Mouse (Mus musculus) forebrain, embryonic 12.5 days (tissue): ENCODE results near the gene Drc3. TPM values are rescaled to one million over a fixed set of nuclear protein-coding genes. Genes with fewer than 3 reads are reported as not detected.

Source experiments
- ATAC-seq: fragments of 200-750 bp; cut with Nextera tagmentation; 2 replicates; pipeline ENCODE4 v1.8.0; 2017; ENCODE audit warnings: moderate TSS enrichment; ENCODE audit not compliant: low FRiP score
- H3K27ac ChIP-seq: fragments of 300-500 bp; sonication (generic); 2 replicates; pipeline ENCODE4 v1.5.1; 2016; ENCODE audit warnings: mild to moderate bottlenecking
- H3K27me3 ChIP-seq: fragments of 300-500 bp; sonication (generic); 2 replicates; pipeline ENCODE4 v1.6.1; 2016; ENCODE audit warnings: mild to moderate bottlenecking
- H3K36me3 ChIP-seq: fragments of 300-500 bp; sonication (generic); replicated peaks from 2 replicates; pipeline ENCODE4 v1.6.1; 2016; ENCODE audit warnings: mild to moderate bottlenecking
- H3K4me1 ChIP-seq: fragments of 300-500 bp; sonication (generic); 2 replicates; pipeline ENCODE4 v1.6.1; 2016
- H3K4me2 ChIP-seq: fragments of 300-500 bp; sonication (generic); 2 replicates; pipeline ENCODE4 v1.6.1; 2016; ENCODE audit warnings: mild to moderate bottlenecking, moderate library complexity
- H3K4me3 ChIP-seq: fragments of 300-500 bp; sonication (generic); replicated peaks from 2 replicates; pipeline ENCODE4 v1.5.1; 2016; ENCODE audit warnings: mild to moderate bottlenecking
- H3K9ac ChIP-seq: fragments of 300-500 bp; sonication (generic); 2 replicates; pipeline ENCODE4 v1.6.1; 2016; ENCODE audit warnings: mild to moderate bottlenecking
- H3K9me3 ChIP-seq: fragments of 300-500 bp; sonication (generic); 2 replicates; pipeline ENCODE4 v1.6.1; 2016
- WGBS: fragments of 180-500 bp; shearing (Covaris S2); methylation state at CpG from one replicate; pipeline ENCODE4 v1.1.7; 2016; 5-methylcytosine and 5-hydroxymethylcytosine counted together
- polyA plus RNA-seq: library from polyadenylated mRNA; unstranded; fragments of >200 nt; fragmentation: Nextera tagmentation; extraction: Ambion mirVana; gene quantifications from 2 replicates; pipeline ENCODE4 v1.2.1, GENCODE M21; 2016

Gene Drc3
- polyA plus RNA-seq, 1 experiment from 2014 or later, result 3.0 TPM

- Histone ChIP-seq H3K9me3 (no peaks in the 10 kb centered on the region), H3K4me1 (no peaks in the 10 kb centered on the region), H3K4me2 (no peak overlapping the region), H3K4me3 (no peak overlapping the region), H3K27ac (no peak overlapping the region), H3K36me3 (peaks cover 74% of the 10 kb centered on the region), H3K9ac (no peak overlapping the region), H3K27me3 (no peaks in the 10 kb centered on the region)
- ATAC-seq, result no peak
- 43% methylated on average over 7 of the region's 7 CpGs for WGBS
Measured at GRCm38 (mm10) chr11:60440176-60440575, 87.0 kb downstream of the Drc3 start.

GRCm38 (mm10) chr11:60442896-60443295 lies 89.8 kb downstream of the Drc3 start:
- H3K9ac ChIP-seq, result no peak overlapping the region
- H3K27ac ChIP-seq, result no peak overlapping the region
- H3K4me1 ChIP-seq, result no peaks in the 10 kb centered on the region
- 90% methylated on average over 6 of the region's 6 CpGs for WGBS
- H3K9me3 ChIP-seq, result no peaks in the 10 kb centered on the region
- no peaks in the 10 kb centered on the region for H3K27me3 ChIP-seq
- H3K4me3 ChIP-seq, result no peak overlapping the region
- H3K4me2 ChIP-seq, result no peak overlapping the region
- ATAC-seq, result no peak
- H3K36me3 ChIP-seq, result peaks cover 51% of the 10 kb centered on the region

Other genes with a start within 250 kb of the Drc3 start
- gene Rai1, start 248.3 kb upstream of the Drc3 start, polyA plus RNA-seq, result 34.2 and 35.1 TPM in 2 replicates
- gene Srebf1, start 130.7 kb upstream of the Drc3 start, polyA plus RNA-seq, result 58.0 and 58.1 TPM in 2 replicates
- 31.3 and 32.6 TPM in 2 replicates for gene Tom1l2, start 424 bp upstream of the Drc3 start, polyA plus RNA-seq
- 32.8 and 34.3 TPM in 2 replicates for gene Gid4, start 63.8 kb downstream of the Drc3 start, polyA plus RNA-seq
- gene Atpaf2, start 65.1 kb downstream of the Drc3 start, polyA plus RNA-seq, result 39.7 and 41.7 TPM in 2 replicates
- 99.7 and 101 TPM in 2 replicates for gene Drg2, start 101.3 kb downstream of the Drc3 start, polyA plus RNA-seq
- gene Myo15, start 116.0 kb downstream of the Drc3 start, polyA plus RNA-seq, result 0.05 and 0.15 TPM in 2 replicates
- 28.3 and 34.6 TPM in 2 replicates for gene Alkbh5, start 183.1 kb downstream of the Drc3 start, polyA plus RNA-seq